Mouse (Mus musculus): ENCODE measurements around the gene Tmem44.

- no peak for TF ChIP-seq CTCF (IDR thresholded peaks at IDR 0.05; ENCODE audit: insufficient read depth, low read length)
- no peak for TF ChIP-seq POLR2A (IDR thresholded peaks at IDR 0.05; ENCODE audit: borderline replicate concordance, extremely low read depth, low read depth, low read length)
Measured at GRCm38 (mm10) chr16:30544693-30545092, 5.9 kb downstream of the Tmem44 start.

All from lung, adult 2 months (tissue).